Mouse (Mus musculus): ENCODE measurements at regions not wholly inside any gene's neighbourhood (a gene's known extent, or its start where the extent isn't known, plus 50 kb on each side); places are given as distances from the start of the nearest gene placed in this dataset.

GRCm38 (mm10) chr6:141059250-141059916, 189.7 kb upstream of the Pde3a start:
- H3K36me3 ChIP-seq (ENCODE audit: control insufficient read depth in 1 of 2, insufficient read depth in 2 of 2, low read length in 2 of 2), result no peaks in the 10 kb centered on the region
- H3K27me3 ChIP-seq (ENCODE audit: control insufficient read depth in 1 of 2, insufficient read depth in 2 of 2, low read length in 2 of 2), result no peaks in the 10 kb centered on the region
- H3K4me3 ChIP-seq (ENCODE audit: control insufficient read depth in 1 of 2, insufficient read depth in 1 of 2, low read depth in 2 of 2, low read length in 2 of 2), result no peak overlapping the region

DNA sequence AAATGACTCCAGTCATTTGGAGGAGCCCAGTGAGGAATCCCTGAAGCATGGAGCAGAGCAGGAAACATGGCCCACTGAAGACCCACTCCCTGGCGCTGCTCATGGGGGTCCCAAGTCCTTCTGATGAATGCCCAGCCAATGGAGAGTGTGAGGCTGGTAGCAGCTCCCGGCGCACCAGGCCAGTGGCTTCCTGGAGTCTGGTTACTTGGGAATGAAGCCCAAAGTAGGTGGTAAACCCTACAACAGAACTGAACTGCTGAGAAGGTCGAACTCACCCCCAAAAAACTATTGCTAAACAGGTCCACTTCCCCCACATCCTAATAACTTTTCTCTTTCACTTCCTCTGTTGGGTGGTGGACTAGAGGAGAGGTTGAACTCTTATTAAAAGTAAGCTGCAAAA, 183.3 kb upstream of the Pde3a start:
- no peaks in the 10 kb centered on the region for H3K9me3 ChIP-seq (replicated peaks; ENCODE audit: insufficient read depth, low read length)
- H3K79me2 ChIP-seq (ENCODE audit: control insufficient read depth, insufficient read depth, low read length, poor library complexity), result no peaks in the 10 kb centered on the region
- H3K27me3 ChIP-seq (ENCODE audit: control insufficient read depth in 1 of 2, insufficient read depth in 2 of 2, low read length in 2 of 2), result no peaks in the 10 kb centered on the region
- H3K9ac ChIP-seq (ENCODE audit: control insufficient read depth, low read depth, low read length, poor library complexity, severe bottlenecking), result no peak overlapping the region
- no peaks in the 10 kb centered on the region for H3K36me3 ChIP-seq (ENCODE audit: control insufficient read depth in 1 of 2, insufficient read depth in 2 of 2, low read length in 2 of 2)
- no peak overlapping the region for H3K4me3 ChIP-seq (ENCODE audit: control insufficient read depth in 1 of 2, insufficient read depth in 1 of 2, low read depth in 2 of 2, low read length in 2 of 2)
- H3K27ac ChIP-seq (ENCODE audit: control insufficient read depth, low read depth, low read length), result no peak overlapping the region
- no peaks in the 10 kb centered on the region for H3K4me1 ChIP-seq (ENCODE audit: control insufficient read depth in 1 of 2, insufficient read depth in 2 of 2, low read length in 2 of 2)
- TF ChIP-seq TBP (IDR thresholded peaks at IDR 0.05; ENCODE audit: low read depth, low read length), result no peak
- TF ChIP-seq BHLHE40 (IDR thresholded peaks at IDR 0.05; ENCODE audit: borderline replicate concordance, low read depth, low read length), result no peak
- no peak for TF ChIP-seq ZNF384 (IDR thresholded peaks at IDR 0.05; ENCODE audit: low read depth, low read length)
- no peak for TF ChIP-seq NELFE (IDR thresholded peaks at IDR 0.05; ENCODE audit: low read depth, low read length)
- no peak for TF ChIP-seq JUND (IDR thresholded peaks at IDR 0.05; ENCODE audit: low read depth, low read length)
- no peak for TF ChIP-seq ETS1 (IDR thresholded peaks at IDR 0.05; ENCODE audit: low read depth, low read length)
- TF ChIP-seq CHD1 (IDR thresholded peaks at IDR 0.05; ENCODE audit: low read depth, low read length), result no peak
- TF ChIP-seq SMC3 (IDR thresholded peaks at IDR 0.05; ENCODE audit: low read depth, low read length), result no peak
- TF ChIP-seq MYC (IDR thresholded peaks at IDR 0.05; ENCODE audit: low read depth, low read length), result no peak
- DNase-seq (ENCODE audit: low read depth, low spot score), result no peak

More at GRCm38 (mm10) chr6:141059250-141059916, 189.7 kb upstream of the Pde3a start:
- TF ChIP-seq MEF2A (IDR thresholded peaks at IDR 0.05; ENCODE audit: extremely low read depth, insufficient replicate concordance, low read depth, low read length, poor library complexity, severe bottlenecking), result no peak
- no peak for TF ChIP-seq POLR2A (IDR thresholded peaks at IDR 0.05; ENCODE audit: control insufficient read depth in 1 of 2, insufficient read depth in 1 of 2, low read depth in 1 of 2, low read length in 2 of 2, poor library complexity in 1 of 2)
- no peak for TF ChIP-seq SIN3A (IDR thresholded peaks at IDR 0.05; ENCODE audit: low read length)
- TF ChIP-seq TAL1 (IDR thresholded peaks at IDR 0.05; ENCODE audit: low read length), result no peak
- no peak for TF ChIP-seq GATA1 (IDR thresholded peaks at IDR 0.05; ENCODE audit: low read depth, low read length)
- no peak for TF ChIP-seq NRF1 (IDR thresholded peaks at IDR 0.05; ENCODE audit: insufficient read depth, low read depth, low read length, poor library complexity, severe bottlenecking)
- TF ChIP-seq MAFK (IDR thresholded peaks at IDR 0.05; ENCODE audit: borderline replicate concordance, low read depth, low read length), result no peak
- TF ChIP-seq CTCF (IDR thresholded peaks at IDR 0.05 in 2 of 3, conservative IDR thresholded peaks at IDR 0.05 in 1 of 3; ENCODE audit: control insufficient read depth in 1 of 3, insufficient read depth in 1 of 3, low read depth in 2 of 3, low read length in 3 of 3, poor library complexity in 1 of 3, severe bottlenecking in 1 of 3), result no peak
- no peak for TF ChIP-seq ELF1 (IDR thresholded peaks at IDR 0.05; ENCODE audit: low read depth, low read length)
- no peak for TF ChIP-seq CHD1 (IDR thresholded peaks at IDR 0.05; ENCODE audit: low read depth, low read length)
- TF ChIP-seq KAT2A (conservative IDR thresholded peaks at IDR 0.05; ENCODE audit: low read depth, low read length), result no peak
- TF ChIP-seq POLR2AphosphoS2 (IDR thresholded peaks at IDR 0.05; ENCODE audit: low read length), result no peak
- no peak for TF ChIP-seq POLR2AphosphoS5 (IDR thresholded peaks at IDR 0.05; ENCODE audit: borderline replicate concordance, low read depth, low read length)
- TF ChIP-seq GABPA (IDR thresholded peaks at IDR 0.05; ENCODE audit: low read depth, low read length), result no peak
- no peak for DNase-seq (ENCODE audit: low read depth, low spot score)
- Histone ChIP-seq H3K27ac (ENCODE audit: control insufficient read depth, low read depth, low read length) (no peak overlapping the region), H3K9me3 (replicated peaks; ENCODE audit: insufficient read depth, low read length) (no peaks in the 10 kb centered on the region), H3K4me1 (ENCODE audit: control insufficient read depth in 1 of 2, insufficient read depth in 2 of 2, low read length in 2 of 2) (no peaks in the 10 kb centered on the region), H3K79me2 (ENCODE audit: control insufficient read depth, insufficient read depth, low read length, poor library complexity) (no peaks in the 10 kb centered on the region), H3K9ac (ENCODE audit: control insufficient read depth, low read depth, low read length, poor library complexity, severe bottlenecking) (no peak overlapping the region)

Measured in MEL (cell line).